Mouse (Mus musculus): Measurements from ENCODE around the gene H2-Eb1.
A peak's percentile ranks its signal among the peaks of the same experiment; 100 is the strongest.

H2-Eb1 gene

DNA sequence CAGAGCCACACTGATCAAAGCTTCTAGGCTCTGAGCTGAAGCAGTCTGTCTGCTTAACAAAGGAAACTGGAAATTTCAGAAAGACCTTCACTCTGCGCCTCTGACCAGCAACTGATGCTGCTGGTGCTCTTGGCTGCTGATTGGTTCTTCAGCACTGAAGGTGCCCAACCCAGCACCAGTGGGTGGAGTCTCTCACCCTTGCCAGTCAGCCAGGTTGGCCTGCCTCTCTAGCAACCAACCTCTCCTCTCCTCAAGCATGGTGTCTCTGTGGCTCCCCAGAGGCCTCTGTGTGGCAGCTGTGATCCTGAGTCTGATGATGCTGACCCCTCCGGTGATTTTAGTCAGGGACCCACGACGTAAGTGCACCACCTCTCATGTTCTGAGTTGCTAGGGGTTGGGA, 19.8 kb downstream of the H2-Eb1 start, which contains the start of gene H2-Eb2:
H2-Eb2 (plus strand) TSS at position 230 of the 400 bp plus-strand sequence.
- DNase-seq = no peak

DNA sequence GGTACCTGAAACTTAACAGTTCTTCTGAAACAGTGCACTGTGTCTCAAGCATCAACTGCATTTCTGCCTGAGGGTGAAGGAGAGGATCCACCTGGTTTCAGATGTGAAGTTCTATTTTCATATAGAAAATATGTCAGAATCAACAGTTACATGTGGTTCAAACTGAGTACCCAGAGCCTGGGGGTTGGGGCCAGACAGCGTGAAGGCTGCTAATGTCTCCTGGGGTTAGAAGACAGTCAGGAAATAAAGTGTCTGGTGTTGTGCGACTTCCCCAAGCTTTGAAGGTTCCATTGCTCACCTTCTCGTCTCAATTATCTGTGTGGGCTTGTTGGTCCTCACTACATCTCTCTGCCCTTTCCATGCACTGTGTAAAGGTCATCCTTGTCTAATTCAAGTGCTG, 20.7 kb downstream of the H2-Eb1 start:
- DNase-seq = no peak

DNA sequence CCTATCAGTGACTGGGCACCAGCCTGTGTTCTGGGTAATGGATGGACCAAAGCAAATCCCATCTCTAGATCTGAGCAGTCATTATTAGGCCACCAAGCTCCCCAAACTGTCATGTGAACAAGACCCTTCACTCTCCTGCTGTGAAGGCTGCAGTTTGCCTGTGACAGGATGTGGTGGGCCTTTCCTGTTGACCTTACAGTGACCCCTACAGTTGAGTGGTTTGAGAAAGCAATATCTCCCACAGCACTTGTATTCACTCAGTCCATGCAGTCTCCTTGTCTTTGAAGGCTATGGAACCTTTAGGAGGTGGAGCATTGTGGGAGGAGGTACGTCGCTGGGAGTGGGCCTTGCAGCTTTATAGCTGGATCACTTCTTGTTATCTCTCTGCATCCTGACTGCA, 24.1 kb downstream of the H2-Eb1 start:
- DNase-seq = no peak

DNA sequence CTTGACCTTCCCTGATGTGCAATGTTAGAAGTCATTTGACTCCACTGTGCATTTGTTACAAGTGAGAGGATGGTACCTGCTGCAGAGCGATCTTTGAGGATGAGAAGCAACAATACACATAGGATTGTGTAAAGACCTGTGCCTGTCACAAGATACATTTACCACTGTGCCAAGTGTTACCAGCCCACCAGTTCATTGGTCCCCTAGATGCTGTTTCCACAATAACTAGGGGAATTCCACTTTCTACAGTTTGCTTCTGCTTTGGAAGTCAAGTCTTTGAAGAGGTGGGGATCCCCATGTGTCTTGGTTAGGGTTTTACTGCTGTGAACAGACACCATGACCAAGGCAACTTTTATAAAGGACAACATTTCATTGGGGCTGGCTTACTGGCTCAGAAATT, 25.5 kb downstream of the H2-Eb1 start:
- no peak for DNase-seq

DNA sequence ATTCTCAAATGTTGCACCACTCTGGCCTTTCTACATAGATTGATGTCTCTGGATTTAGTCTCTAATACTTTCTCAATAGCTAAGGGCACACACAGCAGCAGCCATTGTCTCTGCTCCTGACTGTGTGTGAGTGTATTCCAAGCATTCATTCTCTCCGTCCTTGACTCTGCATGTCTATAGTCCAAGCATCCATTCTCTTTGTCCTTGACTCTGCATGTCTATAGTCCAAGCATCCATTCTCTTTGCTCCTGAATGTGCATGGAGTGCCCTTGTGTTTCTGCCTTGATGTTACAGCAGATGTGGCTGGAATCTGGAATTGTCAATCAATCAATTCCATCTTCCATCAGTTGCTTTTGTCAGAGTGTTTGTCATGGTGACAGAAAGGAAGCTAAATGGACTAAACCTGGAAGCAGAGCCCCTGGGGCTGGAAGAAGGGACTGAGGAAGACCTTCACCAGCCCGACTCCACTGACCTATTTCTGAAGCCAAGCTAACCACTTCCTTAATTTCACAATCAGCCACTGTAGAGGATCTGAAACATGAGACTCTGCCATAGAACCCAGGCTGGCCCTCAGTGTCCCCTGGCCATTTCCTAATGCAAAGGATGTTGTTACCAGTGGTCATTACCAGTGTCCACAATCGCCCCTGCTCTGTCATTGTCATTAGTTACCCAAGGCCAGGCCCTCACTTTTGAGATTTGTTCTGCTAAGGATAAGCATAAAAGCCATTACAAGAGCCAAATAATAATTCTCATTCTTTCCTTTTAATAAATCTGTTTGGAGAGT, 35.1 kb downstream of the H2-Eb1 start:
- no peak for DNase-seq

DNA sequence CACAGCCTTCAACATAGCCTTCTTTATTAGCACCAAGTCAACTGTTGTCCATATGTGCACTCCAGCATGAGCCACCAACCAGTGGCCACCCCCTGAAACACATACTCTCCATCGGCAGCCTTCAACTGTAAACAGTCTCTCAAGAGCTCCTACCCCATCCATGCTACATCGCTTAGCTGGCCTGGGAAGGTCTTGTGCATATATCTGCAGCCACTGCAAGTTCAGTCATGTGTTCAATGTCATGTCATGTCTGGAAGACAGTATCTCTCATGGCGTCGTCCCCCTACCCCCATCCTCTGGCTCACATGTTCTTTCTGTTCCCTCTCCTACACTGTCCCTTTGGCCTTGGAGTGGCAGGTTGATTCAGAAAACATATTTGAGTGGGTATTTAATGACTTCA, 39.2 kb downstream of the H2-Eb1 start:
- DNase-seq = no peak

DNA sequence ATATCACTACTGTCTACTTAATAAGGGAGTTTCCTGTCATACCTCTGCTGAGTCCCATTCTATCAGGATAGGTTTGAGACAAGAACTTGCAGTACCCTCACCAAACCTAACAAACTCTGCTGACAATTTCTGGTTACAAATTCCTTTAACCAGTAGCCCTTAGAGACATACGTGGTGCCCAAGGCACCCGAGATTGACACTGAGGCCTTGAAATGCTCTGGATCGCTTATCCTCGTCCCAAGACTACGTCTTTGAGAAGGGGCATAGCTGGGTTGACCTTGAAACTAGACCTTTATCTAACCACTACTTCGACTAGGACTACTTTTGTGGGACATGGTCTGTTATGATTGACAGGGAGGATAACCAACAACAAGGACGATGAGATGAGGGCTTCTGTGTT, 39.8 kb downstream of the H2-Eb1 start:
- no peak for DNase-seq

DNA sequence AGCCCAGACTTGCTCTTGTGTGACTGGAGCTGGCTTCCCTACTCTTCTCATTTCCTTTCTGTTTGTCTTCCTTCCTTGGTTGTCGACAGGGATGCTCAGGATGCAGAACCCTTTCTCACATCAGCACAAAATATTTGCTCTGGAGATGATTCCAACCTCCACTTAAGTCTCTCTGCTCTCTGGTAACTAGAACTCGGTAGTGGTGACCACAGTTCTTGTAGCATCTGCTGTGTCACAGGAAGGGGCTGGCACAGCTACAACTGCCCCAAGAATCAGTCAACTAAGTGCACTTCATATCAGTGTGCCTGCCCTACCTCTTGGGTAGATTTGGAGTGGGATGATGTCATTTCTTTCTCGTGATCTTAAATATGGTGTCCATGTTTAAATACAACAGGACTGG, 40.4 kb downstream of the H2-Eb1 start:
- no peak for DNase-seq

DNA sequence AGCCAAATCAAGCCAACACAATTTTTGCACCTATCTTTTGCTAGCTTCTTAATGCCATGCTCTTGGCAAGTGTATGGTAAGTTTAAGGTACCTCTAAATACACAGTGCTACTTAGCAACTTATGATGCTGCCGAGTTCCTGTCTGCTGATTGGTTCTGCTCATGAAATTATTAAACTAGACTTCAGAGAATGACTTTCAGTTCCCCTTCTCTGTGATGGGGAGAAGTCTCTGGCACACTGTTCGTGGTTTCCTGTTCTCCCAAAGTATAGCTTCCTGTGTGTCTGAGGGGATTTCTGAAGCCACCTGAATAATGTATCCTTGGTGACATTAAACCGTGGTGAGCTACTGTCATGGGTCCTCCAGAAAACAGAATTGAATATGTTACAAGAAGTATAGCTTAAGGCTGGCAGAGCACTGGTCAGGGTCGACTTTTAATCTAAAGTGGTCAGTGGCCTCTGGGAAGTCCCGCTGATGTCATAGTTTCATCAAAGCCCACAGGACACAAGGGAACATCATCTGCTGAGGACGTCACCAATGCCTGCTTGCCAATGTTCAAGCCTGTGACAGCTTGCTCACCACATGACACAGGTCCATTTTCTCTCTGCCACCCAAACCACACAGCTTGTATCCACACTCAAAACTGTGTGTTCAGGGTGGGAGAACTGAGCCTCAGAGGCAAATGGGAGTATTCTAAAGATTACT, 42.1 kb downstream of the H2-Eb1 start:
- DNase-seq = no peak

DNA sequence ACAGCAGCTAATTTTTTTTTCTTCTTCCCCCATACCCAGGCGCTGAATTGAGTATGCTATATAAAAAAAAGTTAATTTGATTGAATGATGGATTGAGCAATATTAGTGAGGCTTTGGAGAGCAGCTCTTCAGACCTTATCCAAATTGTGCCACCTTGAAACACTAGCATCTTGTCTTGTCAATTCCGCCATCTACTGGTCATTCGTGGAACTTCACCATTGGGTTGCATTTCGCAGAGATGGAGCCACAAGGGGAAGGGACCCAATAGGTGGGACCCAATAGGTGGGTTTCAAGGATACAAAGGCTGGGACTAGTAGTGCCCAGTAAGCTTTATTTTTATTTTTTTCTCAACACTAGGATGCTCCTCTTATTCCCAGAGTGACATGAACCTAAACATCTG, 43.8 kb downstream of the H2-Eb1 start:
- DNase-seq = peak; percentile 24

DNA sequence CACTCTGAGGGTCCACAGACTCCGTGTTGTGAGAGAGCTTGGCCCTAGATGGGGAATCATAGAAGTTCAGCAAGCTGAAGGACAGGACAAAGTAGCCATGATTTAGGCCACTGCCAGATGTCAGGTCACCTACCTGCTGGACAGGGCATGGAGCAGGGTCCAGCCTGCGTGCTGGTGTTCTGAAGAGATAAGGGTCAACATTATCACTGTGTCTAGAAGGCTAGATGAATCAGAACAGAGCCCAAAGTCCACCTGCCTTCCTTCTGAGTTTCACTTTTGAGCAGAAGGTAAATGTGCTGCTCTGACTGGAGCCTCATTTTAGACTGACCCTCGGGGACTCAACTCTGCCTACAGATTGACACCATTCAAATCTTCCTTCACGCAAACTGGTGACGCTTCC, 48.9 kb downstream of the H2-Eb1 start, which contains the start of gene Btnl2:
Btnl2 (plus strand) TSS at position 284 of the 400 bp plus-strand sequence.
- DNase-seq = no peak

DNA sequence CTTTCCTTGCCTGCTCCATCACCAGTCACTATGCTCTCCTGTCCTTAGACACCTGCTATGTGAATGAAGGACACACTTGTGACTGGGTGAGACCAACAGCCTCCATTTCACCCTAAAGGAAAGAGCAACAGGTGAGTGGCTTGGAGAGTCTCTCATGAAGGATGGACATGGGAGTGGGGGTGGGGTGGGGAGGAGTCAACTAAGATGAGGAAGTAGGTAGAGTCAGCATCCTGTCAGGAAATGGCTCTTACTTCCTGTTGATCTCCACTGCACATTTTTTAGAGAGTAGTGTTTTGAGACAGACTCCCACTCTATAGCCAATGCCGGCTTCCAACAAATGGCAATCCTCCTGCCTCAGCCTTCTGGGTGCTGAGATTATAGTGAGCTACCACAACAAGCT, 49.3 kb downstream of the H2-Eb1 start:
- no peak for DNase-seq

DNA sequence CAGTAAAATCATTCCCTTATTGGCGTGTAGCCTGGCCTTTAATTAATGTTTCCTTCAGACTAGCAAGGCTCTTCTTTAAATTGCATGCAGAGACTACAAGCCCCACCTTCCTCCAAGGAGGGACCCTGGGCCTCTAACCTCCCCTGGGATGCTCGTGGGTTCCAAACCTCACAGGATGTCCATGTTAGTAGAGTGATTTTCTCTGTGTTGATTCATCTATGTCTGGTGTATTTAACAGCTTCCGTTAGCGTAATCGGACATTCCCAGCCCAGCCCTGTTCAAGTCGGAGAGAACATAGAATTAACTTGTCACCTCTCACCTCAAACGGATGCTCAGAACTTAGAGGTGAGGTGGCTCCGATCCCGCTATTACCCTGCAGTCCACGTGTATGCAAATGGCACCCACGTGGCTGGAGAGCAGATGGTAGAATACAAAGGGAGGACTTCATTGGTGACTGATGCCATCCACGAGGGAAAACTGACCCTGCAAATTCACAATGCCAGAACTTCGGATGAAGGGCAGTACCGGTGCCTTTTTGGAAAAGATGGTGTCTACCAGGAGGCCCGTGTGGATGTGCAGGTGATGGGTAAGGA, 57.4 kb downstream of the H2-Eb1 start:
- DNase-seq = no peak

DNA sequence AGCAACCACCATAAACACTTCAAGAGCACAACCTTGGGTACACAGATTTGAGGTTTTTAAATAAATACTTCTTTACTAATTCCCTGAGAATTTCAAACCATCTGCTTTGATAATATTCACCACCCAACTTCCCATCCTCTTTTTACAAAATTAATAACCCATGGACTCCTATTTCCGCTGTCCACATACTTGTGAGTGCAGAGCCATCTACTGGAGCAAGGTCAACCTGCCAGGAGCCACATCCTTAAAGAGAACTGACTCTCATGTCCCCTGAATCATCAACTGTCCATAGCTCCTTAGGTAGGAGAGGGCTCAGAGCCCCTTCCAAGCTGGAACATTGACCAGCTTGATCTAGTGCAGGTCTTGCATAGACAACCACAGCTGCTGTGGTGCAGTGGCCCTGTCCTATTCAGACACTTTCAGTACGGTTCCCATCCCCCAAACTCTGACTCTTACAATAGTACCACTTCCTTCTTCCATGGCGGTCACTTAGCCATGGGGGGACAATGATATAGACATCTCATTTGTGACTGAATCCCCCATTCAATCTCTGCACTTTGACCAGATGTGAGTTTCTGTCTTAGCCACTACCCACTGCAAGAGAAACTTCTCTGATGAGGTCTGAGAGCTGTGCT, 58.1 kb downstream of the H2-Eb1 start:
- DNase-seq = no peak

DNA sequence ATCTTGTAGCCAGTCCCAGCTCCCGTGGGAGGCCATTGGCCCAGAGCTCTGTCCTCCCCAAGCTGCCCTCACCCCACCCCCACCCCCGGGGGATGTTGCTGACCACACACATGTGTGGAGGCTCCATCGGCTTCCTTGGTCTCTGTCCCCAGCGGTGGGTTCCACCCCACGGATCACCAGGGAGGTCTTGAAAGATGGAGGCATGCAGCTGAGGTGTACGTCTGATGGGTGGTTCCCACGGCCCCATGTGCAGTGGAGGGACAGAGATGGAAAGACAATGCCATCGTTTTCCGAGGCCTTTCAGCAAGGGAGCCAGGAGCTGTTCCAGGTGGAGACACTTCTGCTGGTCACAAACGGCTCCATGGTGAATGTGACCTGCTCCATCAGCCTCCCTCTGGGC, 59.4 kb downstream of the H2-Eb1 start:
- DNase-seq = no peak

Measured in cerebellum, adult 9-11 months (tissue).